Mouse (Mus musculus) E14TG2a.4 (cell line): Measurements from ENCODE around the gene Spint2.
"Not testable (repeated sequence)": the region's sequence is repeated elsewhere in the genome, so short reads cannot be mapped to it uniquely, and the experiment has no call there.

Source experiments
- H3K27me3 ChIP-seq: 2 replicates; pipeline ENCODE4 v1.6.1; 2014; ENCODE audit warnings: low read length, control low read depth; ENCODE audit not compliant: insufficient read depth
- H3K36me3 ChIP-seq: 2 replicates; pipeline ENCODE4 v1.6.1; 2014; ENCODE audit warnings: low read length, control low read depth; ENCODE audit not compliant: insufficient read depth
- H3K4me1 ChIP-seq: replicated peaks from 2 replicates; pipeline ENCODE4 v1.6.1; 2014; ENCODE audit warnings: low read depth, low read length, control low read depth
- H3K4me3 ChIP-seq: replicated peaks from 2 replicates; pipeline ENCODE4 v1.5.1; 2014; ENCODE audit warnings: mild to moderate bottlenecking, low read length
- H3K9me3 ChIP-seq: 2 replicates; pipeline ENCODE4 v1.6.1; 2014; ENCODE audit warnings: low read length, control low read depth
- CTCF ChIP-seq: conservative IDR thresholded peaks from 2 replicates; pipeline ENCODE4 v1.5.1; 2014; ENCODE audit warnings: low read length
- NANOG ChIP-seq: IDR thresholded peaks from 2 replicates; pipeline ENCODE4 v1.6.1; 2014; ENCODE audit warnings: borderline replicate concordance, low read length, mixed read lengths
- POU5F1 ChIP-seq: IDR thresholded peaks from 2 replicates; pipeline ENCODE4 v1.6.1; 2014; ENCODE audit warnings: low read length, borderline replicate concordance

Gene Spint2

DNA sequence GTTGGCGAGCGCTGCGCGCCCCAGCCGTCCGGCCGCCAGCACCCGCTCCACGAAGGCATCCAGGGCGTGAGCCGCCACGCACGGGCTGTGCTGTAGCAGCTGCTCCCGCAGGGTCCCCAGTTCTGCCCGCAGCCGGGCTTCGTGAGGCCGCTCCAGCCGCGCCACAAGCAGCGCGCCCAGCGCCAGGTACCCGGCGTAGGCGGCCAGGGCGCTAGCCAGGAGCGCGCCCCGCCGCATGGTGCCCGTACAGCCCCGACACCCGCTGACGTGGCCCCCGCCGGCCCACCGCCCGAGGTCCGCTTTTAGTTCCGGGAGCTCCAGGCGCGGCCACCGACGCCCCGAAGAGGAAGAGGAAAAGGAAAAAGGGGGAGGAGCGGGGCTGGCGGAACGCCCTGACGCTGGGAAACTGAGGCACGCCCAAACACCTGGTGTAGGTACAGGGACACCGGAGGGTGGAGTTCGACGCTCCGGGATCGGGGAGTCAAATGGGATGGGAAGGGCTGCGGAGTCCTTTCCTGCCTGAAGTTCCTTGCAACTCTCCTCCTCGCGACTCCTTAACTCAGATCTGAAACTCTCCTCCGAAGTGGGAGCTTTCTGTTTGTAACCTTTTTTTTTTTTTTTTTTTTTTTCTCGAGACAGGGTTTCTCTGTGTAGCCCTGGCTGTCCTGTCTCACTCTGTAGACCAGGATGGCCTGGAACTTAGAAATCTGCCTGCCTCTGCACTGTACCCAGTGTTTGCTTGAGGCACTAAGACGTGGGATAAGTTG is 49.3 kb downstream of the Spint2 start, which contains the start of gene Kcnk6:
Kcnk6 (minus strand) TSS at position 269 of the 767 bp plus-strand sequence.
- no peak for TF ChIP-seq POU5F1
- TF ChIP-seq CTCF, result no peak
- no peak for TF ChIP-seq NANOG
- no peaks in the 10 kb centered on the region for H3K36me3 ChIP-seq
- no peaks in the 10 kb centered on the region for H3K9me3 ChIP-seq
- H3K27me3 ChIP-seq, result peaks cover 54% of the 10 kb centered on the region
- H3K4me3 ChIP-seq, result peak within 1 kb of the TSS; percentile 85
- H3K4me1 ChIP-seq, result peaks cover 27% of the 10 kb centered on the region

DNA sequence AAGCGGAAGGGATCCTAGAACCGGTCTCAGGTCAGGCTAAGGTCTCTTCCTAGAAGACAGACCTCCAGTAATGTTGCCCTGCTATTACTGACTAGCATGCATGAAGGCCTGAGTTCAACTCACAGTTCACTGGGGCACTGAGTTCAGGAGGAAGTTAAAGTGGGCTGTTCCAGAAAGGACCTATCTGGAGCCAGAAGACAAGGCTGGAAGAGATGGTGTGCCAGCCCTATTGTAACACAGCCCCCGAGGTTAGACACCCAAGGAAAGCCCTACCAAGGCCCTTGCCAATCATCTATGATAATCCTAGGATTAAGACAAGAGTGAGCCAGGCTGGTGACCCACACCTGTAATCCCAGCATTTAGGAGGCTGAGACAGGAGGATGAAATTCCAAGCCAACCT is 50.2 kb downstream of the Spint2 start:
- Histone ChIP-seq H3K27me3 (peaks cover 54% of the 10 kb centered on the region), H3K4me3 (peak overlapping the region; percentile 85), H3K4me1 (peaks cover 26% of the 10 kb centered on the region), H3K9me3 (no peaks in the 10 kb centered on the region), H3K36me3 (no peaks in the 10 kb centered on the region)
- TF ChIP-seq POU5F1 (no peak), NANOG (no peak), CTCF (no peak)

DNA sequence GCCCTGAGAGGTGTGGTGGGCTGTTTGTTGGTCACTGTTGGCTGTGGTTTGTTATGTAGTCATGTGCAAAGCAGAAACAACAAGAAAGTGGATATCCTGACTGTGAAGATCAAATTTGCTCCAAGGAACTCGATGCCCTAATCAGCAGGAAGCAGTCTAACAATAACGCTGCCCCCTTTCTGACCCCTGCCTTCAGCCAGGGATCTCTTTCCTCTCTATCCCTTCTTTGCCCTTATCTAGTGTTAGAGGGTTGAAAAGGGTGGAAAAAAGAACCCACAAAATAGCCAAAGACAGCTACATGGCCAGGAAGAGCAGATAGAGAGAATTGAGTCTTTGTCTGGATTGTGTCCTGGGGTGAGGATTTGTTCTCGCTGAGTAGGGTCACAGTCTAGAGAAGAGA is 51.2 kb downstream of the Spint2 start:
- Histone ChIP-seq H3K36me3 (no peaks in the 10 kb centered on the region), H3K9me3 (peaks cover 4% of the 10 kb centered on the region), H3K27me3 (peaks cover 57% of the 10 kb centered on the region), H3K4me3 (no peak overlapping the region), H3K4me1 (peaks cover 28% of the 10 kb centered on the region)
- TF ChIP-seq NANOG (no peak), POU5F1 (no peak), CTCF (no peak)

DNA sequence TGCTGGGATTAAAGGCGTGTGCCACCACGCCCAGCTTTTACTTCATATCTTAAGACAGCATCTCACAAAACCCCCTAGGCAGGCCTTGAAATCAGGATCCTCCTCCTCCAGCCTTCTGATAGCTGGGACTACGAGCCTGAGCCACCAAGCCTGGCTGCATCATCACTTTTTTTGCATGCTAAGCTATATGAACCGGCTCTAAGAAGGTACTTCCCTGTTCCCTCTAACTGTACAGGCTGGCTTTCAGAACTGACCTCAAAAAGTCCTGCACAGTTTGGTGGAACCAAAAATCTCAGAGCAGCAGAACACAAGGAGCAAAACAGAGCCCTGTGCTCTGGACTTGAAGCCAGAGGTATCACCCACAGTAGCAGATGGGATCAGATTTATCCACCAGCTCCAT is 53.5 kb downstream of the Spint2 start:
- Histone ChIP-seq H3K4me1 (peaks cover 40% of the 10 kb centered on the region), H3K9me3 (peaks cover 4% of the 10 kb centered on the region), H3K36me3 (no peaks in the 10 kb centered on the region), H3K4me3 (no peak overlapping the region), H3K27me3 (peaks cover 60% of the 10 kb centered on the region)
- TF ChIP-seq POU5F1 (no peak), NANOG (no peak), CTCF (no peak)

DNA sequence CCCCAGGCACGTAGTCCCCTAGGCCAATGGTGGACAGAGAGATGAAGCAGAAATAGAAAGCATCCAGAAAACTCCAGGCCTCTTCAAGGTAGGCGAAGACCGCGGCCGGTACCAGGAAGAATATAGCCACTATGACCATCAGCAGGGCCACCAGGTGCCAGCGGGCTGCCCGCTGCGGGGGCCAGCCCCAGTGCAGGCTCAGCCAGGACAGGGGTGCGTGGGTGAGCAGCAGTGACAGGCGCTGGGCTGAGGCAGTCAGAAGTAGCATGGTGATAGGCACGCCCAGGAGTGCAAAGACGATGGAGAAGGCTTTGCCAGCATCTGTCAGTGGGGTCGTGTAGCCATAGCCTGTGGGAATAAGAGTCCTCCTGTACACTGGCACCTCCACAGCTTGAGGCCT is 56.2 kb downstream of the Spint2 start:
- H3K9me3 ChIP-seq, result peaks cover 7% of the 10 kb centered on the region
- peaks cover 29% of the 10 kb centered on the region for H3K4me1 ChIP-seq
- peaks cover 34% of the 10 kb centered on the region for H3K27me3 ChIP-seq
- H3K4me3 ChIP-seq, result peak overlapping the region; percentile 24
- TF ChIP-seq POU5F1 (no peak), CTCF (no peak), NANOG (no peak)
- H3K36me3 ChIP-seq, result no peaks in the 10 kb centered on the region

DNA sequence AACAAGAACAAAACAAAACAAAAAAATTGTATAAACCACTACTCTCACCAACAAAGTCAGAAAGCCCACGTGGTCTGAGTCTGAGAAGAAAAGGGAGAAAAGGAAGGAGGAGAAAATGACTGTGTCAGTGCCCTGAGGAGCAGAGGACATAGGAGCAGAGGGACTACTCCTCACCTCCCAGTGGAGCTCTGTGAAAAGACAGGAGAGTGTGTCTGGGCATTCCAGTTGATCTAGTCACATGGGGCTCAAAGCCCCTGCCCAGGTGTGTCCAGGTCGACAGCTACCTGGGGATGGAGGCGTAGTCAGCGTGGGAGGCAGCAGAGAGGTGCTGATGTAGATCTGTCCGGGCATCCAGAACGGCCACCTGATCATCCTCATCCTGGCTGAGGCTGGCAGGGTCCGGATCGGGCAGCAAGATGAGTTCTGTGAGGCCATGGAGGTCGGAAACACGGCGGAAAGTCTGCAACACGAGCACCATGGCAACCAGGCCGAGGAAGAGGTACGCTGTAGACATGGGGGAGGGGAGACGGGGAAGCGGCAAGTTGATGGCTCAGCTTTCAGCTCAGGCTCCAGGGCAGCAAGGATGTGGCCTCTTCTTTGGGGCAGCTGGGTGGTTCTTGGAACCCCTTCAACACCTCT is 56.8 kb downstream of the Spint2 start:
- Histone ChIP-seq H3K27me3 (peaks cover 28% of the 10 kb centered on the region), H3K9me3 (peaks cover 13% of the 10 kb centered on the region), H3K4me3 (peak overlapping the region; percentile 24), H3K4me1 (peaks cover 25% of the 10 kb centered on the region), H3K36me3 (no peaks in the 10 kb centered on the region)
- TF ChIP-seq POU5F1, result no peak
- no peak for TF ChIP-seq NANOG
- no peak for TF ChIP-seq CTCF

DNA sequence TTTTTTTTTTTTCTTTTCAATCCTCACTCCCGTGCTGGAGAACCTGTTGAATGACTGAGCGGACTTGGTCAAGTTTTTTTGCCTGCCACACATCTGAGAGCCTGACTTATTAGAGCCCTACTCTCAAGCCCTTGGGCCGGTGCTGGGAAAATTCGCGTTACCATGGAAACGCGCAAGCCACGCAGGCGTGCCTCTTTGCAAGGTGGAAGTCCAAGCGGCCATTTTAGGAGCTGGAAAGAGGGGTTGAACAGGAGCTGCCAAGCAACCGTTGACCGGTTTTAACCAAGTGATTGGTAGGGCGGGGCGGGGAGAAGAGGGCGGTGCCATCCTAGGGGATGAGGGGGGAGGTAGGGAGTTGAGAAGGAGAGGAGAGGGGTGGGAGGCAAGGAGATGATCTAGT is 66.9 kb downstream of the Spint2 start:
- Histone ChIP-seq H3K4me3 (no peak overlapping the region), H3K4me1 (peaks cover 24% of the 10 kb centered on the region), H3K36me3 (no peaks in the 10 kb centered on the region), H3K27me3 (no peaks in the 10 kb centered on the region), H3K9me3 (peaks cover 48% of the 10 kb centered on the region)
- TF ChIP-seq NANOG (no peak), CTCF (no peak), POU5F1 (no peak)

DNA sequence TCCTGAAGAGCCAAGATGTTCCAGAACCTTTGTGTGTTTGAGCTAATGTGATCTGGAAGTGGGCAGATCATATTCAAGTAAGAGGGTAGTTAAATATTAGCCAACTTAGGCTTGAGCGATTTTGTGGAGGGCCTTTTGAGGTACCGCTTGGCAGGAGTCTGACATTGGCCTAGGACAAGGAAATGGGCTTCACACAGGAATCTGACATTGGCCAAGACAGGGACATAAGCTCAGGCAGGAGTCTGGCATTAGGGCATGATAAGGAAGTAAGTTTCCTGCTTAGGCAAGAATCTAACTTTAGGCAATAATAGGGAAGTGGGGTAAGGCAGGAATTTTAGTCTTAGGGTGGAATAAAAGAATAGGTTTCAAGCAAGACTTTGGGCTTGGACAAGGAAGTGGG is 67.5 kb downstream of the Spint2 start:
- Histone ChIP-seq H3K36me3 (no peaks in the 10 kb centered on the region), H3K27me3 (no peaks in the 10 kb centered on the region), H3K4me3 (0 out of 2 replicates have a peak overlapping the region, but pooled peaks have one; percentile 23), H3K9me3 (peaks cover 42% of the 10 kb centered on the region), H3K4me1 (peaks cover 24% of the 10 kb centered on the region)
- TF ChIP-seq POU5F1, result no peak

DNA sequence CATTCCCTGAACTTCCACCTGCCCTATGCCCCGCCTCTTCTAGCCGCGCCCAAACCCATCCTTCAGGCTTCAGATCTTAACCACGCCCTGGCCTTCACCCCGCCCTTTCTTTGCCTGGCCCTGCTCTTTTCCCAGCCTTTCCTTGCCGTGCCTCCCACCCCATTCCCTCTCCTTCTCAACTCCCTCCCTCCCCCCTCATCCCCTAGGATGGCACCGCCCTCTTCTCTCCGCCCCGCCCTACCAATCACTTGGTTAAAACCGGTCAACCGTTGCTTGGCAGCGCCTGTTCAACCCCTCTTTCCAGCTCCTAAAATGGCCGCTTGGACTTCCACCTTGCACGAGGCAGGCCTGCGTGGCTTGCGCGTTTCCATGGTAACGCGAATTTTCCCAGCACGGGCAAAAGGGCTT is 68.0 kb downstream of the Spint2 start, which contains the start of gene Catsperg1:
Catsperg1 (minus strand) TSS at position 361 of the 408 bp plus-strand sequence.
- Histone ChIP-seq H3K36me3 (no peaks in the 10 kb centered on the region), H3K4me1 (peaks cover 24% of the 10 kb centered on the region), H3K9me3 (peaks cover 36% of the 10 kb centered on the region), H3K4me3 (peak within 1 kb of the TSS; percentile 55), H3K27me3 (no peaks in the 10 kb centered on the region)
- no peak for TF ChIP-seq NANOG
- no peak for TF ChIP-seq CTCF
- TF ChIP-seq POU5F1, result no peak

DNA sequence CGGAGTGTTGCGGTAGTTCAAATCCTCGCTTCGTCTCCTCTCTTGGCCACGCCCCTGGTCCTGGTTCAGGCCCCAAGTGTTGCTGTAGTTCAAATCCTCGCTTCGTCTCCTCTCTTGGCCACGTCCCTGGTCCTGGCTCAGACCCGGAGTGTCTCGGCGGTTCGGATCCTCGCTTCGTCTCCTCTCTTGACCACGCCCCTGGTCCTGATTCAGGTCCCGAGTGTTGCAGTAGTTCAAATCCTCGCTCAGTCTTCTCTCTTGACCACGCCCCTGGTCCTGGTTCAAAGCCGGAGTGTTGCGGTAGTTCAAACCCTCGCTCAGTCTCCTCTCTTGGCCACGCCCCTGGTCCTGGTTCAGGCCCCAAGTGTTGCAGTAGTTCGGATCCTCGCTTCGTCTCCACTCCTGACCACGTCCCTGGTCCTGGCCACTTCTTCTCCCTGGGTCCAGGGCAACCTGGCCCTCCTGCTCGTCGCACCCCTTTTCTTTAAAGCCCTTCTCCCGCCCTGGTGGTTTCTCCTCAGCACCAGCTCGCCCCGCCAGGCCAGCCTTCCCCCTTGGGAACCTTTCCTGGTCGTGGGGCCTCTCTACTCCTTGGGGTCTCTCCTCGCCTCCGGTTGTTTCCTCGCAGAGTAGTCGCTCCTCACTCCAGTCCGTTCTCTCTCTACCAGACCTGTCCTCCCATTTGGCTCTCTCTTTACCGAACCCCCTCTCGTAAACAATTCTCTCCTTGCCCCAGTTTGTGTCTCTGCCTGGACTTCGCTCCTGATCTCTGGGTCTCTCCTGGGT is 68.7 kb downstream of the Spint2 start:
- Histone ChIP-seq H3K9me3 (peaks cover 30% of the 10 kb centered on the region), H3K4me1 (peaks cover 24% of the 10 kb centered on the region), H3K4me3 (peak overlapping the region; percentile 55)
- H3K36me3 ChIP-seq, H3K27me3 ChIP-seq: not testable (repeated sequence)
